Mouse (Mus musculus) thymus, adult 2 months (tissue): Measurements from ENCODE around the gene Fubp3.

Experiments
- CTCF ChIP-seq: fragments of 200-500 bp; IDR thresholded peaks from 2 replicates; pipeline ENCODE4 v1.5.1; 2012; ENCODE audit warnings: mild to moderate bottlenecking, control low read depth, low read length, moderate library complexity, borderline replicate concordance; ENCODE audit not compliant: control insufficient read depth, poor library complexity, insufficient read depth; ENCODE audit errors: extremely low read depth
- POLR2A ChIP-seq: fragments of 200-500 bp; IDR thresholded peaks from 2 replicates; pipeline ENCODE4 v1.6.1; 2012; ENCODE audit warnings: mild to moderate bottlenecking, low read length, control low read depth, moderate library complexity; ENCODE audit not compliant: control insufficient read depth, poor library complexity, insufficient read depth; ENCODE audit errors: extremely low read depth

DNA sequence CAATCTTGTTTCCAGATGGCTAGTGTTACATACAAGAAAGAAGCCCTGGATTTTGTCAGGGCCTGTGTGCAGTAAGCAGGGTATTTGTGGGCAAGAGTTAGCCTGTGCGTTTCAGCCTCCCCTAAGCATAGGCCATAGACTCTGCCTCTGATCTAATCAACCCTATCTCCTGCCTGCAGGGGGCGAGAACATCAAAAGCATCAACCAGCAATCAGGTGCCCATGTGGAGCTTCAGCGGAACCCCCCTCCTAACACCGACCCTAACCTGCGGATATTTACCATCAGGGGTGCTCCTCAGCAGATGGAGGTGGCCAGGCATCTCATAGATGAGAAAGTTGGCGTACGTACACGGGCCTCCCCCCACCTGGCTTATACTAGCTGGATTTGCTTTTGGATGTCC, 38.9 kb downstream of the Fubp3 start:
- TF ChIP-seq POLR2A = no peak
- TF ChIP-seq CTCF = no peak
